Mouse (Mus musculus) embryonic facial prominence, embryonic 11.5 days (tissue): ENCODE results near the gene Zdhhc14. TPM values are rescaled to one million over a fixed set of nuclear protein-coding genes. Genes with fewer than 3 reads are reported as not detected.

Experiments
- ATAC-seq: fragments of 200-750 bp; cut with Nextera tagmentation; replicated peaks from 2 replicates; pipeline ENCODE4 v1.8.0; 2017; ENCODE audit warnings: low read depth; ENCODE audit not compliant: insufficient number of reproducible peaks, low FRiP score, low TSS enrichment
- DNase-seq: peaks from one replicate; pipeline ENCODE4 v3.0.0-alpha.2; 2015; ENCODE audit warnings: low spot score
- H3K27ac ChIP-seq: fragments of 300-500 bp; sonication (generic); replicated peaks from 2 replicates; pipeline ENCODE4 v1.5.1; 2014; ENCODE audit warnings: mild to moderate bottlenecking, low read depth, low read length, control low read depth
- H3K27me3 ChIP-seq: fragments of 300-500 bp; sonication (generic); 2 replicates; pipeline ENCODE4 v1.6.1; 2014; ENCODE audit warnings: mild to moderate bottlenecking, low read length, moderate library complexity, mixed read lengths; ENCODE audit not compliant: control insufficient read depth, insufficient read depth
- H3K36me3 ChIP-seq: fragments of 300-500 bp; sonication (generic); replicated peaks from 2 replicates; pipeline ENCODE4 v1.6.1; 2014; ENCODE audit warnings: low read depth, mild to moderate bottlenecking, low read length, moderate library complexity, mixed read lengths; ENCODE audit not compliant: control insufficient read depth, insufficient read depth
- H3K4me1 ChIP-seq: fragments of 300-500 bp; sonication (generic); 2 replicates; pipeline ENCODE4 v1.6.1; 2014; ENCODE audit warnings: low read length, mixed read lengths; ENCODE audit not compliant: control insufficient read depth, insufficient read depth
- H3K4me2 ChIP-seq: fragments of 300-500 bp; sonication (generic); 2 replicates; pipeline ENCODE4 v1.6.1; 2014; ENCODE audit warnings: low read depth, mild to moderate bottlenecking, control low read depth, low read length, moderate library complexity
- H3K4me3 ChIP-seq: fragments of 300-500 bp; sonication (generic); 2 replicates; pipeline ENCODE4 v1.5.1; 2014; ENCODE audit warnings: low read depth, low read length, control low read depth
- H3K9ac ChIP-seq: fragments of 300-500 bp; sonication (generic); replicated peaks from 2 replicates; pipeline ENCODE4 v1.6.1; 2014; ENCODE audit warnings: mild to moderate bottlenecking, control low read depth, low read length
- H3K9me3 ChIP-seq: fragments of 300-500 bp; sonication (generic); replicated peaks from 2 replicates; pipeline ENCODE4 v1.6.1; 2016; ENCODE audit warnings: mild to moderate bottlenecking, low read length, inconsistent platforms, mixed read lengths; ENCODE audit not compliant: control insufficient read depth
- WGBS: fragments of 180-500 bp; shearing (Covaris S2); extraction: QIAGEN DNeasy Blood & Tissue Kit; methylation state at CpG from one replicate; pipeline ENCODE4 v1.1.7; 2014; 5-methylcytosine and 5-hydroxymethylcytosine counted together
- polyA plus RNA-seq: library from polyadenylated mRNA; unstranded; fragments of >200 nt; fragmentation: Nextera tagmentation; extraction: Ambion mirVana; gene quantifications from 2 replicates; pipeline ENCODE4 v1.2.1, GENCODE M21; 2014

Zdhhc14 gene
- polyA plus RNA-seq, 1 experiment from 2014 or later = 2.0 TPM

- H3K9ac ChIP-seq = peak overlapping the region; percentile 73
- 3% methylated on average over 49 of the region's 53 CpGs for WGBS
- H3K4me2 ChIP-seq = peak overlapping the region; percentile 100
- ATAC-seq (no peak), DNase-seq (peak; percentile 37)
- no peak overlapping the region for H3K27ac ChIP-seq
- H3K36me3 ChIP-seq = no peaks in the 10 kb centered on the region
- H3K9me3 ChIP-seq = no peaks in the 10 kb centered on the region
- peak overlapping the region; percentile 64 for H3K4me3 ChIP-seq
- peaks cover 7% of the 10 kb centered on the region for H3K27me3 ChIP-seq
- H3K4me1 ChIP-seq = peaks cover 4% of the 10 kb centered on the region
Measured at GRCm38 (mm10) chr17:5493161-5493771, 909 bp downstream of the Zdhhc14 start.

- Histone ChIP-seq H3K4me3 (peak overlapping the region; percentile 64), H3K36me3 (no peaks in the 10 kb centered on the region), H3K27me3 (peaks cover 7% of the 10 kb centered on the region), H3K27ac (no peak overlapping the region), H3K9me3 (no peaks in the 10 kb centered on the region), H3K4me1 (peaks cover 4% of the 10 kb centered on the region), H3K4me2 (peak overlapping the region; percentile 100), H3K9ac (peak overlapping the region; percentile 73; the same call in 1 of the 2 replicates)
- ATAC-seq (no peak), DNase-seq (no peak)
- WGBS = 17% methylated on average over 4 of the region's 4 CpGs
Measured at GRCm38 (mm10) chr17:5493809-5494208, 1.5 kb downstream of the Zdhhc14 start.

GRCm38 (mm10) chr17:5494832-5495231, 2.5 kb downstream of the Zdhhc14 start:
- DNase-seq (no peak), ATAC-seq (no peak)
- Histone ChIP-seq H3K4me3 (no peak overlapping the region), H3K36me3 (no peaks in the 10 kb centered on the region), H3K9ac (no peak overlapping the region), H3K27ac (no peak overlapping the region), H3K4me1 (peaks cover 4% of the 10 kb centered on the region), H3K27me3 (peaks cover 7% of the 10 kb centered on the region), H3K4me2 (no peak overlapping the region), H3K9me3 (no peaks in the 10 kb centered on the region)
- 85% methylated on average over 7 of the region's 7 CpGs for WGBS

- no peaks in the 10 kb centered on the region for H3K9me3 ChIP-seq
- WGBS = 86% methylated on average over 8 of the region's 8 CpGs
Measured at GRCm38 (mm10) chr17:5497695-5498094, 5.3 kb downstream of the Zdhhc14 start.

GRCm38 (mm10) chr17:5498996-5499395, 6.6 kb downstream of the Zdhhc14 start:
- Histone ChIP-seq H3K9ac (no peak overlapping the region), H3K4me2 (no peak overlapping the region), H3K27ac (no peak overlapping the region), H3K27me3 (peaks cover 4% of the 10 kb centered on the region; the same call in 1 of the 2 replicates), H3K36me3 (no peaks in the 10 kb centered on the region), H3K4me3 (no peak overlapping the region), H3K4me1 (no peaks in the 10 kb centered on the region), H3K9me3 (no peaks in the 10 kb centered on the region)
- no peak for ATAC-seq
- DNase-seq = no peak
- WGBS = 89% methylated on average over 4 of the region's 4 CpGs

More at GRCm38 (mm10) chr17:5497695-5498094, 5.3 kb downstream of the Zdhhc14 start:
- H3K4me1 ChIP-seq = peaks cover 4% of the 10 kb centered on the region
- no peaks in the 10 kb centered on the region for H3K36me3 ChIP-seq
- no peak overlapping the region for H3K4me2 ChIP-seq
- H3K9ac ChIP-seq = no peak overlapping the region
- DNase-seq (no peak), ATAC-seq (no peak)
- H3K4me3 ChIP-seq = no peak overlapping the region
- H3K27me3 ChIP-seq = peaks cover 7% of the 10 kb centered on the region
- H3K27ac ChIP-seq = no peak overlapping the region

GRCm38 (mm10) chr17:5503981-5504760, 11.8 kb downstream of the Zdhhc14 start:
- Histone ChIP-seq H3K9ac (no peak overlapping the region), H3K36me3 (no peaks in the 10 kb centered on the region), H3K27me3 (no peaks in the 10 kb centered on the region), H3K4me2 (no peak overlapping the region), H3K4me3 (no peak overlapping the region), H3K27ac (no peak overlapping the region), H3K9me3 (no peaks in the 10 kb centered on the region), H3K4me1 (no peaks in the 10 kb centered on the region)
- 85% methylated on average over 8 of the region's 8 CpGs for WGBS
- DNase-seq (no peak), ATAC-seq (no peak)

GRCm38 (mm10) chr17:5504969-5505368, 12.6 kb downstream of the Zdhhc14 start:
- no peak for ATAC-seq
- no peaks in the 10 kb centered on the region for H3K36me3 ChIP-seq
- no peaks in the 10 kb centered on the region for H3K4me1 ChIP-seq
- no peaks in the 10 kb centered on the region for H3K9me3 ChIP-seq
- no peak overlapping the region for H3K27ac ChIP-seq
- H3K27me3 ChIP-seq = no peaks in the 10 kb centered on the region
- 81% methylated on average over 4 of the region's 4 CpGs for WGBS
- H3K4me2 ChIP-seq = no peak overlapping the region
- DNase-seq = no peak
- H3K9ac ChIP-seq = no peak overlapping the region
- H3K4me3 ChIP-seq = no peak overlapping the region

GRCm38 (mm10) chr17:5506553-5506952, 14.2 kb downstream of the Zdhhc14 start:
- H3K36me3 ChIP-seq = no peaks in the 10 kb centered on the region
- H3K27ac ChIP-seq = no peak overlapping the region
- no peaks in the 10 kb centered on the region for H3K9me3 ChIP-seq
- no peaks in the 10 kb centered on the region for H3K4me1 ChIP-seq
- H3K9ac ChIP-seq = no peak overlapping the region
- H3K4me2 ChIP-seq = no peak overlapping the region
- H3K27me3 ChIP-seq = no peaks in the 10 kb centered on the region
- no peak overlapping the region for H3K4me3 ChIP-seq
- DNase-seq = peak; percentile 36
- ATAC-seq = no peak
- WGBS = 68% methylated on average over 7 of the region's 7 CpGs
